Mouse (Mus musculus) lung, postnatal 0 days (tissue): Measurements from ENCODE around the gene Rnf31. TPM values are rescaled to one million over a fixed set of nuclear protein-coding genes. Genes with fewer than 3 reads are reported as not detected.

ENCODE experiments used
- ATAC-seq: fragments of 200-750 bp; cut with Nextera tagmentation; 2 replicates; pipeline ENCODE4 v1.8.0; 2017; ENCODE audit warnings: moderate library complexity
- DNase-seq: peaks from one replicate; pipeline ENCODE4 v3.0.0-alpha.2; 2016; ENCODE audit warnings: low spot score
- H3K27ac ChIP-seq: fragments of 300-500 bp; sonication (generic); 2 replicates; pipeline ENCODE4 v1.5.1; 2014; ENCODE audit warnings: antibody characterized with exemption, mild to moderate bottlenecking, low read length, mixed read lengths
- H3K27me3 ChIP-seq: fragments of 300-500 bp; sonication (generic); replicated peaks from 2 replicates; pipeline ENCODE4 v1.6.1; 2014; ENCODE audit warnings: low read length, mixed read lengths; ENCODE audit not compliant: insufficient read depth
- H3K36me3 ChIP-seq: fragments of 300-500 bp; sonication (generic); 2 replicates; pipeline ENCODE4 v1.6.1; 2014; ENCODE audit warnings: low read length, mixed read lengths; ENCODE audit not compliant: insufficient read depth
- H3K4me1 ChIP-seq: fragments of 300-500 bp; sonication (generic); 2 replicates; pipeline ENCODE4 v1.6.1; 2014; ENCODE audit warnings: antibody characterized with exemption, low read depth, low read length, mixed read lengths; ENCODE audit not compliant: insufficient read depth
- H3K4me2 ChIP-seq: fragments of 300-500 bp; sonication (generic); replicated peaks from 2 replicates; pipeline ENCODE4 v1.6.1; 2014; ENCODE audit warnings: low read depth, mild to moderate bottlenecking, low read length, moderate library complexity, mixed read lengths
- H3K4me3 ChIP-seq: fragments of 300-500 bp; sonication (generic); 2 replicates; pipeline ENCODE4 v1.5.1; 2014; ENCODE audit warnings: low read depth, low read length
- H3K9ac ChIP-seq: fragments of 300-500 bp; sonication (generic); replicated peaks from 2 replicates; pipeline ENCODE4 v1.6.1; 2014; ENCODE audit warnings: low read depth, mild to moderate bottlenecking
- H3K9me3 ChIP-seq: fragments of 300-500 bp; sonication (generic); 2 replicates; pipeline ENCODE4 v1.6.1; 2016; ENCODE audit warnings: low read length, mixed read lengths
- CTCF ChIP-seq: IDR thresholded peaks from 2 replicates; pipeline ENCODE4 v1.5.1; 2016; ENCODE audit warnings: antibody characterized with exemption, mild to moderate bottlenecking
- EP300 ChIP-seq: IDR thresholded peaks from 2 replicates; pipeline ENCODE4 v1.6.1; 2016; ENCODE audit warnings: antibody characterized with exemption, mild to moderate bottlenecking, control low read depth
- WGBS: fragments of 180-500 bp; shearing (Covaris S2); extraction: QIAGEN DNeasy Blood & Tissue Kit; methylation state at CpG from one replicate; pipeline ENCODE4 v1.1.7; 2014; 5-methylcytosine and 5-hydroxymethylcytosine counted together
- polyA plus RNA-seq: library from polyadenylated mRNA; unstranded; fragments of >200 nt; fragmentation: Nextera tagmentation; extraction: Ambion mirVana; gene quantifications from 2 replicates; pipeline ENCODE4 v1.2.1, GENCODE M21; 2015

The Rnf31 gene
- polyA plus RNA-seq, 1 experiment from 2014 or later, result 24.1 TPM

DNA sequence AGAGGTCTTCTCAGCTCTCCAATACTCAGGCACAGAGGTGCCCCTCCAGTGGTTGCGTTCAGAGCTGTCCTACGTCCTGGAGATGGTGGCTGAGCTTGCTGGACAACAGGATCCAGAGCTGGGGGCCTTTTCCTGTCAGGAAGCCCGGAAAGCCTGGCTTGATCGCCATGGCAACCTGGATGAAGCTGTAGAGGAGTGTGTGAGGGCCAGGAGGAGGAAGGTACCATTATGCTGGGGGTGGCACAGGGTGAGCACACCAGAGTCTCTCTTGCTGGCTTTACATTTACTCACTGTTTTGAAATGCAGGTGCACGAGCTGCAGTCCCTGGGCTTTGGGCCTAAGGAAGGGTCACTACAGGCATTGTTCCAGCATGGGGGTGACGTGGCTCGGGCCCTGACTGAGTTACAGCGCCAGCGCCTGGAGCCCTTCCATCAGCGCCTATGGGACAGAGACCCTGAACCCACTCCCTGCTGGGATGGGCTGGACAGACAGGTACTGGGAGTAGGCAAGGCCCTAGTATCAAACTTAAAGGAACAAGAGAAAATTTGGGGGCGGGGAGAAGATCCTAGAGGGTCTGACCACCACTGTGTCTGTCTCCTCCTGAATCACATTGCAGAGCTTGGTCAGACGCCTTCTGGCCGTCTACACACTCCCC, 4.7 kb downstream of the Rnf31 start:
- Histone ChIP-seq H3K4me2 (no peak overlapping the region), H3K27ac (no peak overlapping the region)
- no peak for ATAC-seq

DNA sequence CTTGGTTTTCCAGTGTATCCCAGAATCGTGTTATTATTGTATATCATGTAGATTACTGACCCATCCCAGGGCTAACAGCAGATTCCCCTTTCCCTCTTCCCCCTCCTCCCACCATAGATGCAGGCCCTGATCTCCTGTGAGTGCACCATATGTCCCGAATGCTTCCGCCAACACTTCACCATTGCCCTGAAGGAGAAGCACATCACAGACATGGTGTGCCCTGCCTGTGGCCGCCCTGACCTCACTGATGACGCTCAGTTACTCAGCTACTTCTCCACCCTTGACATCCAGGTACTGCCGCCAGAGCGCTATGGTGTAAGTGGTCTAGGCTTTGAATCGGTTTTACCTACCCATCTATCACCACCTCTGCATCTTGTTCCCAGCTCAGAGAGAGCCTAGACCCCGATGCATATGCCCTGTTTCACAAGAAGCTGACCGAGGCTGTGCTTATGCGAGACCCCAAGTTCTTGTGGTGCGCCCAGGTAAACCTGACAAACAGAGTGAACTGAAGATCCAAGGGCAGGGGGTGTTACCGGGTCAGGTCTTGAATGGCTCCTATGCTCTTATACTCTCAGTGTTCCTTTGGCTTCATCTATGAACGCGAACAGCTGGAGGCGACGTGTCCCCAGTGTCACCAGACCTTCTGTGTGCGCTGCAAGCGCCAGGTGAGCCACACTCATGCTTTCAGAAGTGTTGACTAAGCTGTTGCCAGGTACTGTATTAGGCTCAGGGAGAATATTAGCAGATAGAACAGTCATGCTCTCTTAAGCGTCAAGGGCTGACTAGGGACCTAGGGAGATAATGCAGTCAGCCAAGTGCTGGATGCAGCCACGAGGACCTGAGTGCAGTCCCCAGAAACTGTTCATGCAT, 7.2 kb downstream of the Rnf31 start:
- no peak for TF ChIP-seq EP300
- WGBS, result 95% methylated on average over 21 of the region's 21 CpGs

More for the DNA sequence above, 4.7 kb downstream of the Rnf31 start:
- Histone ChIP-seq H3K4me1 (peaks cover 7% of the 10 kb centered on the region), H3K27me3 (no peaks in the 10 kb centered on the region), H3K9ac (no peak overlapping the region), H3K4me3 (no peak overlapping the region), H3K9me3 (no peaks in the 10 kb centered on the region), H3K36me3 (peaks cover 49% of the 10 kb centered on the region)
- TF ChIP-seq EP300 (no peak), CTCF (no peak)
- no peak for DNase-seq
- 74% methylated on average over 13 of the region's 13 CpGs for WGBS

DNA sequence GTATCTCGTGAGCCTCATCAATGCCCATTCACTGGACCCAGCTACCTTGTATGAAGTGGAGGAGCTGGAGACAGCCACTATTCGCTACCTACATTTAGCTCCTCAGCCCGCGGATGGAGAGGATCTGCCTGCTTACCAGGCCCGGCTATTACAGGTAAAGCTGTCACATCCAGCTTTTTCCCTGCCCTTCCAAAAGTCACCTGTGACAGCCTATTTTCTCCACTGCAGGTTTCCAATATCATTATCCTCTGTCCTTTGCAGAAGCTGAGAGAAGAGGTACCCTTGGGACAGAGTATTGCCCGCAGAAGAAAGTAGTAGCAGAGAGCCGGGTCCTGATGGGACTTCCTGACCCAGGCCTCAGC, 11.7 kb downstream of the Rnf31 start, which contains the start of gene Irf9:
Gene Irf9 (plus strand): TSS at position 301 of the 362 bp plus-strand sequence.
- Histone ChIP-seq H3K9ac (peak within 1 kb of the TSS; percentile 74), H3K4me3 (peak within 1 kb of the TSS; percentile 58), H3K4me2 (peak within 1 kb of the TSS; percentile 67), H3K36me3 (peaks cover 46% of the 10 kb centered on the region), H3K27ac (peak within 1 kb of the TSS; percentile 93), H3K27me3 (no peaks in the 10 kb centered on the region), H3K9me3 (no peaks in the 10 kb centered on the region), H3K4me1 (peaks cover 5% of the 10 kb centered on the region)
- WGBS, result 87% methylated on average over 7 of the region's 7 CpGs
- ATAC-seq (no peak), DNase-seq (no peak)
- TF ChIP-seq EP300, result no peak
- TF ChIP-seq CTCF, result no peak

More for the DNA sequence above, 7.2 kb downstream of the Rnf31 start:
- H3K27ac ChIP-seq, result no peak overlapping the region
- no peak for ATAC-seq
- H3K36me3 ChIP-seq, result peaks cover 52% of the 10 kb centered on the region
- no peak overlapping the region for H3K9ac ChIP-seq
- no peak overlapping the region for H3K4me2 ChIP-seq
- no peak overlapping the region for H3K4me3 ChIP-seq
- H3K4me1 ChIP-seq, result no peaks in the 10 kb centered on the region; the same call in 1 of the 2 replicates
- DNase-seq, result no peak
- no peaks in the 10 kb centered on the region for H3K27me3 ChIP-seq
- H3K9me3 ChIP-seq, result no peaks in the 10 kb centered on the region

DNA sequence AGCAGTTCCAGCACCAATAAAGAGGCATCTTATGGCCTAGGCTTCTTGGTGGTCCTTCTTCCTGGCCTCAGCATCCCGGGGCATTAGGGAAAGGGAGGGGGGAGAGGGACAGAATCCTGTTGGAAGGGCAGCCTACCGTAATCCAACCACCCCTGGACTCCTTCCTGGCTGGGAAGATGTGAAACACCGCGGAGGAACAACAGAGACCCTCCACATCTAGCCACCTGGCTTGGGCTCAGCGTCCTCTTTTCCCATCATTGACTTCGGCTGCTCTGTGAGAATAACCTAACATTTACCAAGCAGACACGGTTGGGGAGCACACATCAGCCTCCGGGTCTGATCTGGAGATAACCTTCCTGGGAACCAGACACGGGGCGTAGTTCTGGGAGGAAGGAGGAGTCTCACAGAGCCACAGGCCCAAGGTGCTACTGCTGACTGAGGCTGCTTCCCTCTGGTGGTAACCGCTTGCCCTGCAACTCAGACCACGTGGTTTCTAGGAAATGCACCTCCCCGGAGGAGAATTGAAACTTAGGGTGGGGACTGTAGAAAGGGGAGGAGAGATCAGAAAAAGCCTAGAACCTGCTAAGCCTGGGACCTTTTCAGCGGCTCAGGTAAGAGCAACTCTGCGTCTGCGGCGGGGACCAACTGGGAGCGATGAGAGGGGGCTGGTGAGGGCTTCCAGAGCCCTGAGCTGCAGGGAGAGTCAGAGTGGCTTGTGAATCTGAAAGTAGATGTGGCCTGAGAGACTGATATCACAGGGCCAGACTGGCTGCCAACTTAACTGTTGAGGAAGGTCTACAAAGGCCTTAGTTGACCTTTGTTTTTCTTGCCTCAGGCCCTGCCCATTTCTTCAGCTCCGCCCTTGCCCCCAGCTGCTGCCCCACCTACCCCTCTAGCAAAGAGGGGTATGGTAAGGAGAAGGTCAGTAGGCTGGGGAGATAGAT, 12.4 kb downstream of the Rnf31 start:
- Histone ChIP-seq H3K4me3 (peak overlapping the region; percentile 58), H3K4me2 (peak overlapping the region; percentile 67), H3K4me1 (peaks cover 5% of the 10 kb centered on the region), H3K27ac (peak overlapping the region; percentile 93), H3K27me3 (no peaks in the 10 kb centered on the region), H3K9ac (peak overlapping the region; percentile 74), H3K9me3 (no peaks in the 10 kb centered on the region), H3K36me3 (peaks cover 48% of the 10 kb centered on the region)
- TF ChIP-seq EP300, result peak; percentile 66; the same call in 1 of the 2 replicates
- TF ChIP-seq CTCF, result peak; percentile 98
- ATAC-seq (peak; percentile 96), DNase-seq (peak; percentile 98)
- 7% methylated on average over 18 of the region's 19 CpGs for WGBS

DNA sequence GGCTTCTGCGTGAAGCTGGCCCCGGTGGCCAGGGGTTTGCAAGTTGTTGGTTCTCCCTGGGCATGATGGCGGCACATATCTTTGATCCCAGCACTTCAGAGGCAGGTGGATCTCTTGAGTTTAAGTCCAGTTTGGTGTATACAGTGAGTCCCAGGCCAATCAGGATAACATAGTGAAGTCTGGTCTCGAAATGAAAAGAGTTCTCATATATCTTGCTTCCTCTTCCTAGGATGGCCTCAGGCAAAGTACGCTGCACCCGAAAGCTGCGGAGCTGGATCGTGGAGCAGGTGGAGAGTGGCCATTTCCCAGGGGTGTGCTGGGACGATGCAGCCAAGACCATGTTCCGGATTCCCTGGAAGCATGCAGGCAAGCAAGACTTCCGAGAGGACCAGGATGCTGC, 13.3 kb downstream of the Rnf31 start:
- Histone ChIP-seq H3K27ac (peak overlapping the region; percentile 93), H3K4me3 (peak overlapping the region; percentile 58), H3K4me2 (peak overlapping the region; percentile 67), H3K9ac (peak overlapping the region; percentile 74), H3K36me3 (peaks cover 48% of the 10 kb centered on the region), H3K27me3 (no peaks in the 10 kb centered on the region), H3K9me3 (no peaks in the 10 kb centered on the region), H3K4me1 (peaks cover 5% of the 10 kb centered on the region)
- ATAC-seq, result no peak
- DNase-seq, result no peak
- WGBS, result 89% methylated on average over 11 of the region's 11 CpGs
- TF ChIP-seq CTCF (no peak), EP300 (no peak)
